Mouse (Mus musculus): ENCODE results near the gene Def8.

- TF ChIP-seq GATA1 (IDR thresholded peaks at IDR 0.05; ENCODE audit: borderline replicate concordance, low read length) = no peak
- TF ChIP-seq CTCF (IDR thresholded peaks at IDR 0.05; ENCODE audit: low read depth, low read length) = no peak
- no peak for TF ChIP-seq POLR2AphosphoS5 (IDR thresholded peaks at IDR 0.05; ENCODE audit: insufficient replicate concordance, low read depth, low read length)
Observed at GRCm38 (mm10) chr8:123467476-123467875, 44.1 kb downstream of the Def8 start.

All from G1E (cell line).